Comparison of ENCODE assay signal across 19 mouse cellular contexts in genomic region chr13:113350743-113351430, GRCm38 (mm10). TPM values are rescaled to one million over a fixed set of nuclear protein-coding genes. Genes with fewer than 3 reads are reported as not detected.
DNase-seq lines count a peak whose midpoint lies in the region; ATAC-seq and TF ChIP-seq lines count a peak whose summit lies in the region.
"Had no signal": no experiment of that assay in that cellular context is flagged by ENCODE, and none has a peak within 500 bp of the region (broad histone marks: within the 10 kb centered on the region; RNA-seq: fewer than 3 reads in every experiment).

No protein-coding gene starts in this region.

- H3K4me3 ChIP-seq in heart, postnatal 0 days (ENCODE audit: low read depth, low read length): no peak overlapping the region
- H3K4me3 ChIP-seq in lung, embryonic 15.5 days: no peak overlapping the region
- no peak overlapping the region for H3K4me3 ChIP-seq in gastrocnemius, adult 2 months
- no peak overlapping the region for H3K4me3 ChIP-seq in hindbrain, embryonic 16.5 days (ENCODE audit: low read length)
- H3K4me3 ChIP-seq: midbrain, embryonic 13.5 days; myocyte had no signal

- 68% methylated on average over 11 of the region's 11 CpGs for WGBS in heart, postnatal 0 days
- 57% methylated on average over 11 of the region's 11 CpGs for WGBS in lung, embryonic 15.5 days
- 59% methylated on average over 11 of the region's 11 CpGs for WGBS in hindbrain, embryonic 16.5 days

- H3K27me3 ChIP-seq in heart, postnatal 0 days (ENCODE audit: control insufficient read depth, insufficient read depth, low read length): no peaks in the 10 kb centered on the region
- no peaks in the 10 kb centered on the region for H3K27me3 ChIP-seq in lung, embryonic 15.5 days
- H3K27me3 ChIP-seq in hindbrain, embryonic 16.5 days (replicated peaks; ENCODE audit: control insufficient read depth, insufficient read depth, low read length): no peaks in the 10 kb centered on the region
- H3K27me3 ChIP-seq: midbrain, embryonic 13.5 days had no signal

- no peaks in the 10 kb centered on the region; the same call in 1 of the 2 replicates for H3K4me1 ChIP-seq in heart, postnatal 0 days (ENCODE audit: control insufficient read depth, insufficient read depth)
- H3K4me1 ChIP-seq in lung, embryonic 15.5 days: peaks cover 7% of the 10 kb centered on the region
- peaks cover 3% of the 10 kb centered on the region for H3K4me1 ChIP-seq in hindbrain, embryonic 16.5 days (ENCODE audit: control insufficient read depth, insufficient read depth, low read depth, low read length)

- no peaks in the 10 kb centered on the region for H3K9me3 ChIP-seq in heart, postnatal 0 days (replicated peaks; ENCODE audit: control insufficient read depth, low read length)
- no peaks in the 10 kb centered on the region for H3K9me3 ChIP-seq in lung, embryonic 15.5 days
- H3K9me3 ChIP-seq in hindbrain, embryonic 16.5 days (ENCODE audit: control insufficient read depth, low read length): no peaks in the 10 kb centered on the region
- H3K9me3 ChIP-seq: midbrain, embryonic 13.5 days had no signal

- DNase-seq in heart, postnatal 0 days (ENCODE audit: low spot score): peak; percentile 46
- DNase-seq in heart, postnatal 36 days: no peak
- no peak for DNase-seq in lung, postnatal 10 days
- DNase-seq in adipocyte (ENCODE audit: low spot score): peak; percentile 72
- DNase-seq in gonadal fat pad, adult 2 months (ENCODE audit: low read depth): peak; percentile 22
- no peak for DNase-seq in gastrocnemius, adult 2 months
- DNase-seq: B cell, adult 2 months; cerebellum, adult 11-12 months; heart, postnatal 4 days; layer of hippocampus, postnatal 36 days; left cerebral cortex, postnatal 4 days; liver, postnatal 0 days; thymus, postnatal 4 days had no signal

- H3K27ac ChIP-seq in heart, postnatal 0 days (ENCODE audit: low read depth): no peak overlapping the region
- H3K27ac ChIP-seq in lung, embryonic 15.5 days: peak overlapping the region; percentile 45; the same call in 1 of the 2 replicates
- H3K27ac ChIP-seq in gastrocnemius, adult 2 months: no peak overlapping the region
- H3K27ac ChIP-seq in hindbrain, embryonic 16.5 days (ENCODE audit: low read depth, low read length): no peak overlapping the region
- H3K27ac ChIP-seq: midbrain, embryonic 13.5 days had no signal

- no peak for TF ChIP-seq EP300 in heart, postnatal 0 days (IDR thresholded peaks at IDR 0.05; ENCODE audit: low read depth)

- intact Hi-C loops in heart, postnatal 36 days (cut with DNase I): no loop called here
- intact Hi-C loops in gastrocnemius, adult 2 months (cut with DNase I): loop anchor here (10.0 kb wide), 1 partner anchor 144 kb away; no protein-coding TSS in a partner anchor

- no peak for ATAC-seq in heart, postnatal 0 days (ENCODE audit: insufficient read depth, low read depth)
- ATAC-seq in lung, embryonic 15.5 days (ENCODE audit: borderline replicate concordance, extremely low read depth, low FRiP score, low TSS enrichment): peak; percentile 79; the same call in 1 of the 2 replicates
- ATAC-seq in hindbrain, embryonic 16.5 days: no peak
- ATAC-seq: forebrain, embryonic 16.5 days; inflammation-experienced regulatory T-cells, adult 6 months; liver, postnatal 0 days; midbrain, embryonic 13.5 days had no signal

- no peak overlapping the region for H3K4me2 ChIP-seq in heart, postnatal 0 days (ENCODE audit: low read depth, low read length)
- no peak overlapping the region for H3K4me2 ChIP-seq in lung, embryonic 15.5 days
- H3K4me2 ChIP-seq in hindbrain, embryonic 16.5 days (ENCODE audit: low read length): no peak overlapping the region
- H3K4me2 ChIP-seq: midbrain, embryonic 13.5 days had no signal

- no peak for TF ChIP-seq CTCF in heart, postnatal 0 days (IDR thresholded peaks at IDR 0.05; ENCODE audit: low read depth)
- no peak for TF ChIP-seq CTCF in gastrocnemius, adult 2 months (IDR thresholded peaks at IDR 0.05)

- H3K9ac ChIP-seq in heart, postnatal 0 days (replicated peaks; ENCODE audit: low read depth, low read length): no peak overlapping the region
- no peak overlapping the region for H3K9ac ChIP-seq in lung, embryonic 15.5 days
- H3K9ac ChIP-seq in hindbrain, embryonic 16.5 days (ENCODE audit: low read depth, low read length): no peak overlapping the region
- H3K9ac ChIP-seq: liver, postnatal 0 days; midbrain, embryonic 13.5 days had no signal

- H3K36me3 ChIP-seq in heart, postnatal 0 days (replicated peaks; ENCODE audit: control insufficient read depth, insufficient read depth, low read length): no peaks in the 10 kb centered on the region
- no peaks in the 10 kb centered on the region for H3K36me3 ChIP-seq in lung, embryonic 15.5 days
- H3K36me3 ChIP-seq in hindbrain, embryonic 16.5 days (ENCODE audit: control insufficient read depth, insufficient read depth, low read length): no peaks in the 10 kb centered on the region
- H3K36me3 ChIP-seq: midbrain, embryonic 13.5 days had no signal

RNA-seq across cellular contexts. Expression of gene BC067074, which starts 57.9 kb away (rescaled TPM):
- total RNA-seq in heart, postnatal 0 days (2014; rRNA removed; ENCODE audit: low replicate concordance): 1.8 and 4.7 TPM in 2 replicates
- 1.1 and 1.3 TPM in 2 replicates for polyA plus RNA-seq in heart, postnatal 0 days (2015; fragmentation: Nextera tagmentation; extraction: Ambion mirVana)
- 1 to 10 TPM; 1.7 to 2.4 TPM for total RNA-seq in heart, postnatal 36 days (2021)
- 6.1 and 6.7 TPM in 2 replicates for polyA plus RNA-seq in lung, embryonic 15.5 days (2015; fragmentation: Nextera tagmentation; extraction: Ambion mirVana)
- 2.4 and 3.1 TPM in 2 replicates for polyA plus RNA-seq in gonadal fat pad, adult 2 months (2012; rRNA removed)
- total RNA-seq in gastrocnemius, adult 2 months (2021): 1 to 10 TPM in 1 of 2 experiments, under 1 TPM in 1; 0.61 to 1.9 TPM
- polyA plus RNA-seq in hindbrain, embryonic 16.5 days (2015; fragmentation: Nextera tagmentation; extraction: Ambion mirVana): 1.3 and 1.4 TPM in 2 replicates
- polyA plus RNA-seq: inflammation-experienced regulatory T-cells, adult 6 months had no signal

Comparison
In these comparisons a context has a peak if more than half of its experiments do, and no peak if none do; other contexts are left out.
1. DNase-seq: peak in heart, postnatal 0 days (single experiment), adipocyte (single experiment) and gonadal fat pad, adult 2 months (single experiment); none in heart, postnatal 36 days (0 of 2), lung, postnatal 10 days (single experiment) and gastrocnemius, adult 2 months (single experiment).